Mouse (Mus musculus) left cerebral cortex, postnatal 36 days (tissue): ENCODE data around the gene Adgrg1. TPM values are rescaled to one million over a fixed set of nuclear protein-coding genes. Genes with fewer than 3 reads are reported as not detected.

Source experiments
- DNase-seq, 2 experiments: peaks; one replicate each; pipeline ENCODE4 v3.0.0; 2021 to 2022; ENCODE audit warnings: low spot score in 2 of 2, mixed read lengths in 1 of 2
- intact Hi-C: fragments of 180-260 bp; cut with DNase I; formaldehyde crosslinking; loops from one replicate; pipeline ENCODE4 v1.15.1; 2025
- total RNA-seq, 2 experiments: library from RNA; stranded (reverse); gene quantifications; 2 replicates each; pipeline ENCODE4 v1.2.3; 2021

Gene Adgrg1
- 10 to 100 TPM; 73.3 to 74.2 TPM for total RNA-seq

DNA sequence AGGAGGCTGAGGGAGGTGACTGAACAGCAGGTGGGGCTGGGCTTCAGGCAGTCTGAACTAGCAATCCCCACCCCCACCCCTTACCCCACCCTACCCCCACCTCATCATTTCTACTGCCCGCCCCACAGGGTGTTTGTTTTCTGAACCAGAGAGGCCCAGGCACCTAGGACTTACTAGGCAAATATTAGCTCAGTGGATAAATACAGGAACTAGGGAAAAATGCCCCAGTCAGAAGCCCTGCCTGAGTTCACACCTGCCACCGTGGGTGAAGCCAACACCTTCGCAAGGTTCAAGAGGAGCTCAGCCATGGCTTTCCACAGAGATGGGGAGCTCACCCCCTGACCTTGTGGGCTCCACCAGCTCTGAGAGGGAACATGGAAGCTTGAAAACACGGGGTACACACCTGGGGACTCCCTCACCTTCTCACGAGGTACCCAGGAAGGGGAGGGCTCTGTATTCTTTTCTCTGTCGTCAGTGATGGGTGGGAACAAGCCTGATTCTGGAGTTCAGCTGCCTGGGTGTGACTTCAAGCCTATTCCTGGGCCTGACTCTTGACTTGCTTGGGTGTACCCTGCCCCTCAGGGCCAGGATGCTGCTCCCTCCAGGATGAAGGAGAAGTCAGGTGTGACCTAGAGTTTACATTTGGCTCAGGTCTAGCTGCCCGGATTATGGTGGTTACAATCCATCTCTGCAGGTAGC, at the start of gene Adgrg1:
TSS of gene Adgrg1 (plus strand) at position 285 of the 699 bp plus-strand sequence.
- intact Hi-C loops, result no loop called here

DNA sequence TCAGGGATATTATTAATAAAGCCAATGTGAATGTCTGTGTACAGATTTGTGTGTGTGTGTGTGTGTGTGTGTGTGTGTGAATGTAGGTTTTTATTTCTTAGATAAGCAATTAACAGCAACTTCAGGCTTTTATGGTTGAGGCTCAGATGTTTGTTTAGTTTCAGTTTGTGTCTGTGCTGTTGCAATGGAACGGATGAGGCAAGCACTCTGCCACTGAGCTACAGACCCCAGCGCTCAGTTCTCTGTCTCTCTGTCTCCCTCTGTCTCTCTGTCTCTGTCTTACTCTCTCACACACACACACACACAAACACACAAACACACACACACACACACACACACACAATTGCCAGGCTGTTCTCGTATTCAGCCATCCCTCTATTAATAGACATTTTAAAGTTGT, 46.3 kb upstream of the Adgrg1 start:
- intact Hi-C loops, result no loop called here
- DNase-seq, result no peak

More for the DNA sequence above, at the start of gene Adgrg1:
- no peak for DNase-seq

DNA sequence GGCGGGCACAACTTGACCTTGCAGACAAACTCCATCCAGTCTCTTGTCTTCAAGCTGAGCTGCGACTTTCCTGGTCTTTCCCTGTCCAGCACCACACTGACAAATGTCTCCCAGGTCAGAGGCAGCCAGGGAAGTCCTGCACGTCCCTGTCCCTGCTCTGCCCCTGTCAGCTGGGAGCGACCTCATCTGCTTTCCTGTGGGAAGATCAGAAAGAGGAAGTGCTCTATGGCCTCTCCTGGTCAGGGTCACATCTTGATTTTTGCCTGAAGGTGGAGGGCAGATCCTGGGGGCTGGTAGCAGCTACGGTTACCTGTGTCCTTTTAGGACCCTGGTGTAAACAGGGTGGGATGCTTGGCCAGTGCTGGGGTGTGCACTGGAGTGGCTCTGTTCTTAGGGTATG, 40.6 kb upstream of the Adgrg1 start:
- DNase-seq, result no peak
- intact Hi-C loops, result no loop called here

DNA sequence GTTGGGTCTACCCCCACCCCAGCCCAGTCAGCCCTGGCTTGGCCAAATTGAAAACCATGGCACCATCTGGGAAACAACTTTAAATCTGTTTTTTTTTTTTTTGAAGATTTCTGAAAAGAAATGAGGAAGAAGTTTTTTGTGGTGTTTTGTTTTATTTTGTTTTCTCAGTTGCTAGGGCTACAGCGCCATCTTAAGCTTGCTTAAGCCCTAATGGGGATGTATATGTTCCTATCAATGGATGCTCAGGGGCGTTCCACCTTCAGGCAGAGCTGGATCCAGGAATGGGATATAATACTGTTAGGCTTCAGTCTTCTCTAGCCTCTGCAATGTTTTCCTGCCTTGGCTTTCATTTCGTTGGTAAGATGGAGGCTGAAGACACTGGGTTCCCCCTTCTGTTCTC, 39.4 kb upstream of the Adgrg1 start:
- intact Hi-C loops, result no loop called here
- no peak for DNase-seq

DNA sequence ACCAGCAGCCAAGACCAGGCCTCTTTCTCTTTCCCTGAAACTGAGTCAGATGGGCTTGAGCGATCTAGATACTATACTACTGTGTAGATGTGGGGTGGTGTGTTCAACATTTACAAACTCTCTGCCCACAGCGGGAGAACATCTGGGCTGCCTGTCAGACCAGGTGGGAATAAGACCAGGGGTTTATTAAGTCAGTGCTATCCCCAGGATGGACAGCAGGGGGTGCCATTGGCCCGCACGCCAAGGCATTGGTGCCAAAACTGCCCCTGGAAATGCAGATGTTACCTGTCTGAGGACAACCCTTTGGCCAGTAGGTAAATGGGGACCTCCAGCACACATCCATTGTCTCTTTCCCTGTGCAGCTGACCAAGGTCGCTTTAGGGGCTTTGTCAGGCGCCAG, 32.0 kb upstream of the Adgrg1 start:
- intact Hi-C loops, result loop anchor here (2.0 kb wide), 1 partner anchor 262 kb away; no protein-coding TSS in a partner anchor
- peak; percentile 27 to 41 for DNase-seq

DNA sequence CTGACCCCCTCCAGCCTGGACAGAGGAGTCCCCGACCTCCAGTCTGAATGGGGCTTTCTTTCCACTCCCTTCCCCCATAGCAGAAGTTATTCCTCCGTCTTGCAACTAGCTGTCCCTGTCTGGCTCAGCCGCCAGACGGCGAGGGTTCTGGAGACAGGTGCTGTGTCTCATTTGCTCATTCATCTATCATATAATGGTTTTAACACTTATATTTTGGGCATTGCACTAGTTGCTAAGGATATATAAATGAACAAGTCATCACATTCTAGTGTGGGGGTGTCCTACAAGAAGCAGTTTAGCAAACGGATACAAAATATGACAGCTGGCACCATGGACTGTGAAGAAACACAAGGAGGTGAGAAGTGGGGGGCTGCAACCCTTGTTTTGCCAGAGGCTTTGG, 29.4 kb upstream of the Adgrg1 start:
- intact Hi-C loops, result no loop called here
- peak; percentile 69 to 73 for DNase-seq

DNA sequence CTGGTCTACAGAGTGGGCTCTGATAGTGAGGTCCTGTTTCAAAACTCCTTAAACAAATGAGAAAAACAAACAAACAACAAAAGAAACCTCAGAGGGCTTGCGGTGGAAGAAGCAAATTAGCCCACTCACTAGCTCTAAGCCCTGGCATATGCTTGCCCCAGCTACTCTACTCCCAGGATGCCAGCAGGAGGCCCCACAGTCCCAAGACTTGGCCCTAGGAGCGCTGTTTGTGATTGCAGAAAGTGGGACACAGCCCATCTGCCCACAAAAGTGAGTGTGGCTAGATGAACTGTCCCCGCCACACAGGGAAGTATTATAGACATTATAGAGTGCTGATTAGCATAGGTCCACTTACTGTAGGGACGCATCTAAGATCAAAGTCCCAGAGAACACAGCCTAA, 26.1 kb upstream of the Adgrg1 start:
- no peak for DNase-seq

DNA sequence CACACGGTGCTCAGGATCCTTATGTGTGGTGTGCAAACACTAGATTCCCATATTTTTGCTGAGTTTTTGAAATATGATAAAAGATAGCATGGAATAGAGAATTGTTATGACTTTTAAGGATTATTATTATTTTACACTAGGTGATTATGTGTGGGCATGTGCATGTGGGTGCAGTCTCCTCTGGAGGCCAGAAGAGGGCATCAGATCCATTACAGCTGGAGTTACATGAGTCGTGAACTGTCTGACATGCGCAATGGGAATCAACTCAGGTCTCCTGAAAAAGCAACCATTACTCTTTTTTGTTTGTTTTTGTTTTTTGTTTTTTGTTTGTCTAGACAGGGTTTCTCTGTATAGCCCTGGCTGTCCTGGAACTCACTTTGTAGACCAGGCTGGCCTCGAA, 25.5 kb upstream of the Adgrg1 start:
- DNase-seq, result no peak

More for the DNA sequence above, 26.1 kb upstream of the Adgrg1 start:
- intact Hi-C loops, result no loop called here

DNA sequence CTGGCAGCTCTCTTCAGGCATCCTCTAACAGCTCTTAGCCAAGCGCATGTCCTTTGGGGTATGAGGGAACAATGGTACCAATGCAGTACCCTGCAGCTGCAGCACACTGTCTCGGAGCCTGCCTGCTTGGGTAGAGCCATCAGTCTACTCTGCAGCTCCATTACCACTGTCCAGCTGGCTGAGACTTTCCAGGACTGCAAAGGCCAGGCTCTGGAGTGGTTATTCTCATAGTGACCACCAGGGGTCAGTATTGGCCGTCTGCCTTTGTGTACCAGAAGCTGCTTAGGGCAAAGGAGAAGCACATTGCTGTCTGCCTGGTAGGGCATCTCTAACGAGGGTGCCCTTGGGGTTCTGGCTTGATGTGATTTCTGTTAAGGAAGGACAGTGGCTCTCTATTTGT, 24.5 kb upstream of the Adgrg1 start:
- intact Hi-C loops, result loop anchor here (1.0 kb wide), 1 partner anchor 51 kb away; no protein-coding TSS in a partner anchor
- DNase-seq, result peak; percentile 74 to 78

More for the DNA sequence above, 25.5 kb upstream of the Adgrg1 start:
- intact Hi-C loops, result no loop called here

DNA sequence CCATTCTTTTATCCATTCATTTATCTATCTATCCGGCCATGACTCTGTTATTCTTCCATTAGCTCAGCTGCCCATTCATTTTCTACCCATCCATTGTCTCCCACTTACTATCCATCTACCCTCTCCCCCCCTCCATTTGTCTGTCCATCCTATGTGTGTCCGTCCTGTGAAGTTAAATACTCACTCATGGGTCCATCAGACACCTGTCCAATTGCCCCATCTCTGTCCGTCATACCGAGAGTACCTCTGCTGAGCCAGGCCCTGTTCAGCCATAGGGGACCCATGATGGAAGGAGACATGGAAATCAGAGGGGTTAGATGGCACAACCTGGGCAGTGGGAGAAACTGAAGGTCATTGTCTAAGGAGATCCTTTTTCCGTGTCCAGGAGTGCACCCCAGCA, 24.1 kb upstream of the Adgrg1 start:
- intact Hi-C loops, result loop anchor here (1.0 kb wide), 1 partner anchor 51 kb away; no protein-coding TSS in a partner anchor
- no peak for DNase-seq

DNA sequence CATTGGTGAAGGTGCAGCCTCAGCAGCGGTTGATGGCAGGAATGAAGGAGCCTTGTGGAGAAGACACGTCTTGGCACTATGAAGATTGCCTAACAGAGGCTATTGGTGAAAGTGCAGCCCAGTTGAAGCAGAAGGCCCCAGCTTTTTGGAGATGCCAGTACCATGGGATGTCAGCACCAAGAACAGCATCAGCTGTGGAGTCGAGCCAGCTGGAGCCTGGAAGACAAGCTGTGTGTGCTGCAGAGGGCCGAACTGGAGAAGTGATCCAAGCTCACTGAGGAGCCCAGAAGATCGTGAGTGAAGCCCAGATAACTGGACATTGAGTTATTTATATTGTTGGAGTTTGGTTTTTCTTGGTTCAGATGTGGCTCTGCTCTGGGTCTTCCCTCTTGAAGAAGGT, 22.5 kb upstream of the Adgrg1 start:
- intact Hi-C loops, result no loop called here
- DNase-seq, result no peak

DNA sequence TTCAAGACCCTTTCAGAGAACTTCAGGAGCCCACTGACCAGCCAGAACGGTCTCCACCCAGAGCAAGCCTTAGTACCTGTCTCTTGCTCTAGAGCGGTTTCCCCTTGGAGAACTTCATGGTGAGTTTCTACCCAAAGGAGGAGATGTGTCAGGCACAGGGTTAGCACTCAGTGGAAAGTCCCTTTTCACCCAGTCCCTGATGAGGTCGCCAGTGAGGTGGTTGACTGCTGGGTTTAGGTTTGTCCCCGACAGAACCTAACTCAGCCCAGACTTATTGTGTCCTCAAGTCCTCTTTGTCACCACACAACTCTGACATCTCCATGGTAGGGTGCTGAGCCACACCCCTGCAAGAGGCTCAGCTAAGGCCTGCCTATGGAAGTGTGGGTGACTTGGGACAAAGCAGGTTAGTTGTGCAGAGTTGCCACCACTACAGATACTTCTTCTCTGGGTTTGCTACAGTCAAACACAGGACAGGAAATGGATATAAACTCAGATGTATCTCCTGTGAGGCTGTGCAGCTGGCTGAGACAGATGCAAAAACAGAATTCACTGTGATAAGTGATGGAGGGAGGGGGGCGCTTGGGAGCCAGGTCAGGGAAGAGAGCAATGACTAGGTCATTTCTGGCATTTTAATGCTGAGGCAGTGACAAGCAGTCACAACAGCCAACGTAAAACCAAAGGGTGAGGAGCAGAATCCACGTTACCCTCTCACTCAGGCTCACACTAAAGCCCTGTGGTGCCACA, 20.8 kb upstream of the Adgrg1 start:
- intact Hi-C loops, result no loop called here

DNA sequence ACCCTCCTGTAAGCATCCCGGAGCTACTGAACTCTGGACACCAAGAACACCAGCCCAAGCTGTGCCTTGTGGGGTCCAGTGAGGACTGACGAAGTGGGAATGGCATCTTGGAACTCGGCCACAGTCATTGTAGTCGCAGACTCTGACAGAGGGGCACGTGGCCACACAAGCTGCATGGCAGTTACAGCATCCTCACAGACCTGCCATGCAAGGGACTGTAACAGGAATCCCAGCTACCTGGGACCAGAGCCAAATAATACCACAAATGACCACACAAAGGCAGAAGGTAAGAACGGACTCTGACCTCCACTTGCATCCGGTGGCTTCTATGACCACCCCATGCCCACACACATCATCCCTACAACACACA, 20.2 kb upstream of the Adgrg1 start:
- no peak for DNase-seq
- intact Hi-C loops, result no loop called here

More for the DNA sequence above, 20.8 kb upstream of the Adgrg1 start:
- DNase-seq, result no peak

DNA sequence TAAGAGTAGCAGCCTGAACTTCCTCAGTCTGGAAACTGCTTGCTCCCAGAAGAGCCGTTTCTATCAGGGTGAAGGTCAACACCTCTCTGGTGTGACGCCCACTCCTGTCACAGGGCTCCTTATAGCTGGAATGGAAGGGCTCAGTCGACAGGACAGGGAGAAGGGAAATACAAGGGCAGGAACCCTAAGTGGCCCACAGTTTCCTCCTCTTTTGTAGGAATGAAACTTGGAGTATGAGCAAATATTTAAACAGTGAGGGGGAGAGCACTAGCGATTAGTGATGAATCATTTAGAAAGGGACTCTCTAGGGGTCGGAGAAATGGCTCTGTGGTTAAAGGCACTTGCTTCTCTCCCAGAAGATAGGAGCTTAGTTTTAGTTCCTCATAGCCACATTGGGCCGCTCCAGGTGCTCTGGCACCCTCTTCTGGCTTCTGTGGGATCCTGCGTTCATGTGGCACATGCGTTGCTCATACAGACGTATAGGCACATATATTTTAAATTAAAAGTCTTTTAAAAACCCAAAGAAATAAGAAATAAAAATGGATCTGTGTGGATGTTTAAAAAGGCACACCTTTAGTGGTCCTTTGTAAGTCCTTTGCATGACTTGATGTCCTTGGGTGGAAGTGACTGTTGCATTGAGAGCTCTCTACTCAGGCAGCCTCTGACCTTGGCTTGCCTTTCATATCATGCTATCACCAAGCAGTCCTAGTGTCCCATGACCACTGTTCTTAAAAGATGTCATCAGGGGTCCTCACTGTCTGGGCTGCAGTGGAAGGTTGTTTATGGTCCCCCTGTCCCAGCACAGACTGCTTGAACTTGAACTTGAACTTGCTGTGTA, 19.4 kb upstream of the Adgrg1 start:
- peak in 1 of 2 experiments; percentile 32 for DNase-seq
- intact Hi-C loops, result no loop called here

DNA sequence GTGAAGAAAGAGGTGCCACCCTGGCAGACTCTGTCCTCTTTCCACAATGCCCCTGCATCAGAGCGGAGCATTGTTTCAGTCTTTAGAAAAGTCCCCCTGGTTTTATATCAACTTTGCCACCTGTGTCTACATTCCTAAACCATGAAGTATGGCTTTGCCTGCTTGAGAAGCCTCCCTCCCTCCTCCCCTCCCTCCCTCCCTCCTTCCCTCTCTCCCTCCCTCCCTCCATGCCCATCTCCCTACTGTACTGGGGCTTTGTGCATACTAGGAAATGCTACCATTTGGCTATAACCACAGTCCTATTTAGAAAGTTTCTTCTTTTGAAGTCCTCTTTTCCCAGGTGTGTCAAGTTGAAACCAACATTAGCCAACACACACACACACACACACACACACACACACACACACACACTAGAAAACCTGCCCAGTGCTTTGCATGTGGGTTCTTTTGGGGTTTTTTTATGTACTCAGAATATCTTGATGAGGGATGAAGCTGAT, 18.4 kb upstream of the Adgrg1 start:
- DNase-seq, result no peak
- intact Hi-C loops, result no loop called here

DNA sequence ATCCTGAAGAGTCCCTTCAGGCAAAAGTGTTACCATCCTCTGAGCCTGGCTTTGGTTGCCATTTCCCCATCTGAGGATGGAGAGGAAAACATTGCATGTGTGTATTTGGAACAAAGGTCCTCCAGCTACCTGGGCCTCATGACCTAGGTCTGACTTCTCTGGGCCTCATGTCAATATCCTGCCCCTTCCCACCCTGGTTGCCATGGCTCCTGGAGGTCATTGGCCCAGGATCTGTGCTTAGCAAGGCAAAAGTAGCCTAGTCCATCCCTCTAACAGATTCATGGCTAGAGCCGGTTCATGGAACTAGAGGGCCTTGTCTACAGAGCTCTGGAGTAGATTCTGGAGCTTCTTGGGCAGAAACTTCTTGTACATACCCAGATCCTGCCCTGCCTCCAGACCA, 12.3 kb upstream of the Adgrg1 start:
- no peak for DNase-seq
- intact Hi-C loops, result no loop called here

DNA sequence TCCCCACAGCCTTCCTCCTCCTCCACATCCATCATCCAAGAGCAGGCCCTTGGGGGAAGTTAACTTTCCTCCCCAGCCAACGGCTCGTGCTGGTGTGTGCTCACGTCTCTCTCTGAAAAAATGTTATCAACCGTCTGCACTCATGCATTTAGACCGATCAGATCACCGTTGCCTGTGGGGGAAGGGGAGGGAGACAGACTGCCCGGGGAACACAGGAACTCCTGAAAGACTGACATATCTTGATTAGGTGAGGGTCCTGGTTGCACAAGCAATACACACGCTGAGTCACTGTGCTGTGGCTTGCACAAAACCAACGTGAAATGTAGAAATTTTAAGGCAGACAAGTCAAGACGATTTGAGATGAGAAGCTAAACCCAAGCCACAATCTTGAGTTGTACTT, 9.7 kb upstream of the Adgrg1 start:
- intact Hi-C loops, result no loop called here
- no peak for DNase-seq

DNA sequence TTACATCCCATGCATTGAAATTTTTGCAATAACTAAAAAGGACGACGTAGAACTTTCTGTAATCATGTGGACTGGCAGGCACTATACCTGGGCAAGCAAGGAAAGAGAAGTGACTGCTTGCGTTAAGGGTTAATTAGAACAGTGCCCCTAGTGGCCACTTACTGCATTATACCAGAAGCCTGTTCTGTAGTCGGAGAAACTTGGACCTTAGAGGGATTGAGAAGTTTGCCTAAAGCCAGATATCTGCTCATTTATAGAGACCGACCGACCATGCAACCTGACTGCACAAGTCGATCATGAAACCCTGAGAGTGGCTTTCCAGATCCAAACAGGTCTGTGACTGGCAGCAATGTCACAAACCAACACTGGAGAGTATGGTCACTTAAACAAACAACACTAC, 8.0 kb upstream of the Adgrg1 start:
- intact Hi-C loops, result no loop called here
- DNase-seq, result no peak

DNA sequence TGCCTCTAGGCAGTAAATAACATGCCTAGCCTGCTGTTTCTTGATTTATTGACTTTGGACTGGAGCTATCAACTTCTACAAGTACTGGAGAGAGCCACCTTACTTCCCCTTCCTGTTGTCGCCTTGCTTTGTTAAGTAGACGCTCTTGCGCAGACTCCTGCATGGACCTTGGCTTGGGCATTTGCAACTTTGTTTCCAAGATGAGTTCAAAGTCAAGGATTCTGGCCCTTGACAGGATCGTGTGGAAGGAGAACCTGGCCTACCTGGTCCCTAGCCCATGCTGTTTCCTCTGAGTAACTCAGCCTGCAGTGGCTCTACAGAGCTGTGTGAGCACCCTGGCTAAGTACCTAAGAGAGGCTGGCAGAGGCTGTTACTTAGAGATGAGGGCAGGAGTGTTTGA, 7.5 kb upstream of the Adgrg1 start:
- intact Hi-C loops, result no loop called here
- no peak for DNase-seq

DNA sequence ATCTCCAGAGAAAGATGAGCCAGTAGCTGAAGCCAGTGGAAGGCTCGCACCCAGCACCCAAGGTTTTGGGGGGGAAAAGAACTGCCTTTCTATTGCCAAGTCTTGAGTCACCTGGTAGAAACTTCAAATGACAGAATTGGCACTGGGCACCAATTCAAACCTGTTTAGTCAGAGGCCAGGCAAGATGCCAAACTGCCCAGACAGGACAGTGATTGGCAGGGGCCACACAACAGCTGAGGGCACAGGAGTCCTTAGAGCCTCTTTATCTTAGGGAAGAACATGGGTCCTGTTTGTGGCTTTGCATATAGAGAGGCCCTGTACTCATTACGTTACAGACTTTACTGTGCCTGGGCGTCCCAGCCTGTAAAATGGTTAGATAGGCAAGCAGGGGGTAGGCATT, 7.0 kb upstream of the Adgrg1 start:
- intact Hi-C loops, result no loop called here
- DNase-seq, result no peak
